Mouse (Mus musculus): ENCODE measurements around the gene Ptpa. TPM values are rescaled to one million over a fixed set of nuclear protein-coding genes. Genes with fewer than 3 reads are reported as not detected.

The Ptpa gene
- polyA plus RNA-seq, 2 experiments from 2014 or later: 37.8 to 86.7 TPM

Other genes starting within 250 kb of the Ptpa start
- gene Endog, start 244.5 kb upstream of the Ptpa start, polyA plus RNA-seq (2017; shearing (Covaris generic)): 1 to 10 TPM; 1.3 to 2.5 TPM
- gene Spout1, start 237.6 kb upstream of the Ptpa start, polyA plus RNA-seq (2017; shearing (Covaris generic)): 10 to 100 TPM; 30.2 to 50.9 TPM
- 10 to 100 TPM in 1 of 2 experiments, 1 to 10 TPM in 1; 9.9 to 13.4 TPM for gene Kyat1, start 210.2 kb upstream of the Ptpa start, polyA plus RNA-seq (2017; shearing (Covaris generic))
- gene Lrrc8a, start 178.3 kb upstream of the Ptpa start, polyA plus RNA-seq (2017; shearing (Covaris generic)): 10 to 100 TPM; 27.2 to 36.9 TPM
- gene Gm28035, start 175.5 kb upstream of the Ptpa start, polyA plus RNA-seq (2017; shearing (Covaris generic)): under 1 TPM in 1 of 2 experiments, not detected in 1; 0.25 TPM
- gene Phyhd1, start 149.8 kb upstream of the Ptpa start, polyA plus RNA-seq (2017; shearing (Covaris generic)): 1 to 10 TPM; 2.8 to 4.4 TPM
- gene Gm28038, start 135.0 kb upstream of the Ptpa start, polyA plus RNA-seq (2017; shearing (Covaris generic)): 1 to 10 TPM in 1 of 2 experiments, not detected in 1; 2.4 TPM
- gene Dolk, start 129.7 kb upstream of the Ptpa start, polyA plus RNA-seq (2017; shearing (Covaris generic)): 10 to 100 TPM; 11.3 to 12.8 TPM
- 10 to 100 TPM; 23.3 to 44.4 TPM for gene Nup188, start 129.6 kb upstream of the Ptpa start, polyA plus RNA-seq (2017; shearing (Covaris generic))
- 100 to 1,000 TPM in 1 of 2 experiments, 10 to 100 TPM in 1; 86.1 to 129 TPM for gene Sh3glb2, start 56.7 kb upstream of the Ptpa start, polyA plus RNA-seq (2017; shearing (Covaris generic))
- 1 to 10 TPM; 5.0 to 8.3 TPM for gene Miga2, start 51.8 kb upstream of the Ptpa start, polyA plus RNA-seq (2017; shearing (Covaris generic))
- 10 to 100 TPM; 16.9 to 28.1 TPM for gene Dolpp1, start 23.8 kb upstream of the Ptpa start, polyA plus RNA-seq (2017; shearing (Covaris generic))
- 1 to 10 TPM; 1.1 to 2.2 TPM for gene Crat, start 226 bp upstream of the Ptpa start, polyA plus RNA-seq (2017; shearing (Covaris generic))
- under 1 TPM in 1 of 2 experiments, not detected in 1; 0.20 TPM for gene Ier5l, start 58.2 kb downstream of the Ptpa start, polyA plus RNA-seq (2017; shearing (Covaris generic))
- gene Cstad, start 179.0 kb downstream of the Ptpa start, polyA plus RNA-seq (2017; shearing (Covaris generic)): 1 to 10 TPM; 2.0 to 5.4 TPM

Measured in CD4-positive, CD25-positive, alpha-beta regulatory T cell, adult 4 months (primary cell).